Mouse (Mus musculus) testis, adult 2 months (tissue): ENCODE results near the gene Reep6.

Experiments used
- CTCF ChIP-seq: fragments of 200-500 bp; IDR thresholded peaks from 2 replicates; pipeline ENCODE4 v1.5.1; 2012; ENCODE audit warnings: low read depth, mild to moderate bottlenecking, inconsistent platforms, low read length, moderate library complexity; ENCODE audit not compliant: control insufficient read depth, insufficient read depth, insufficient replicate concordance
- POLR2A ChIP-seq: fragments of 200-500 bp; IDR thresholded peaks from 2 replicates; pipeline ENCODE4 v1.6.1; 2012; ENCODE audit warnings: low read depth, mild to moderate bottlenecking, inconsistent platforms, low read length, moderate library complexity; ENCODE audit not compliant: control insufficient read depth

DNA sequence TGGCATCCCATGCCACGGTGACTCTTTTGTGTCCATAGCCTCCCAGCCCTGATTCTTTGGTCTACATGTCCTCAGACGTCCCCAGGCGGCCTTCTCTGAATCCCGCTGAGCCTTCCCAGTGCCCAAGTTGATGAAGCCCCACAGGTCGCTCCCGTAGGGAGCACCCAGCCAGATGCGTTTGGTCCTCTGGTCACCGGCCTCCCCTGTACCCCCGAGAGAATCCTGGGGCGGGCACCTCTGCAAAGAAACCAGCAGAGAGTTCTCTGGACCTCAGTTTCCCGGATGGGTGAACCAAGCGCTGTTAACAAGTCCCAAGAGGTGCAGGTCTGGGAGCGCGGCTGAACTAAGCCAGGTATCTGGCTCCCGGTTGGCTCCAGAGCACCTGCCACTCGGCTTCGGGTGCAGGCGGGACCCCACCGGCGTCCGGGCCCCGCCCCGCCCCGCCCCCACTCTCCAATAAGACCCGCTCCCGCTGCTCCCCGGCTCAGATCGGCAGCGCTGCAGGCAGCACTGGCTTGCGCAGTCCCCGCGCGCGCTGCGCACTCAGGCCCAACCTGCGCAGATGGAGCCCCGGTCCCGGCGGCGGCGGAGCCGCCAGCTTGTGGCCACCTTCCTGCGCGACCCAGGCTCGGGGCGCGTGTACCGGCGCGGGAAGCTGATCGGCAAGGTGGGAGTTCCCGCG lies 26.4 kb downstream of the Reep6 start, which contains the start of gene Plk5:
- TF ChIP-seq CTCF: no peak
- no peak for TF ChIP-seq POLR2A
